Comparison of ENCODE assay signal across 9 mouse cellular contexts in the genomic region with DNA sequence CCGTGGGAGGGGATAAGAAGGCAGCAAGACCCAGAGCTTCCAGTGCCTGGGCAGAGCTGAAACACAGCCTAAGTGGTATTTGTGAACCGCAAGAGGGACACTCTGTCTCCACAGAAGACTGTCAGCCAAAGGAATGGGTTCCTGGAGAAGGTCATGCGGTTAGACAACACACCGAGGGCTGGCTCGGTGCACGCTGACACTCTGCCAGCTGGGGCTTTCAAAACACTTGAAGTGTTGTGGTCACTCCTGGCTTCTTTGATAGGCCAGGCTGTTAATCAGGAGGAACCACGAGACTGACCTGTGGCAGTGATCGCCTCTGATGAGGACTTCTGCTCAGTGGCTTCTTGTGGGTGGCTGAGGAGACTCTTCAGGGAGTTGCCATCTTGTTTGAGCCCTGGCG. TPM values are rescaled to one million over a fixed set of nuclear protein-coding genes. Genes with fewer than 3 reads are reported as not detected.
DNase-seq lines count a peak whose midpoint lies in the region; ATAC-seq lines count a peak whose summit lies in the region.
"Had no signal": no experiment of that assay in that cellular context is flagged by ENCODE, and none has a peak within 500 bp of the region (broad histone marks: within the 10 kb centered on the region; RNA-seq: fewer than 3 reads in every experiment).

No protein-coding gene starts in this region.

- H3K9ac ChIP-seq in kidney, embryonic 15.5 days, result no peak overlapping the region
- H3K9ac ChIP-seq in kidney, embryonic 14.5 days (ENCODE audit: low read depth, low read length), result no peak overlapping the region

- no peak overlapping the region for H3K27ac ChIP-seq in kidney, embryonic 15.5 days
- no peak overlapping the region for H3K27ac ChIP-seq in kidney, embryonic 14.5 days (ENCODE audit: low read depth, low read length)

- DNase-seq in lung, adult 18-20 months, result peak; percentile 75 to 85
- DNase-seq in lung, postnatal 10 days, result no peak
- peak; percentile 62 for DNase-seq in ovary, postnatal 36 days (ENCODE audit: low spot score)
- no peak for DNase-seq in yolk sac, embryonic 10.5 days (ENCODE audit: low spot score)
- DNase-seq: kidney, adult 11 months had no signal

- no peak overlapping the region for H3K4me2 ChIP-seq in kidney, embryonic 15.5 days
- H3K4me2 ChIP-seq in kidney, embryonic 14.5 days (replicated peaks; ENCODE audit: low read depth, low read length), result no peak overlapping the region

- no peaks in the 10 kb centered on the region for H3K9me3 ChIP-seq in kidney, embryonic 15.5 days (replicated peaks)
- no peaks in the 10 kb centered on the region; the same call in 1 of the 2 replicates for H3K9me3 ChIP-seq in kidney, embryonic 14.5 days (ENCODE audit: control insufficient read depth, low read length)

- H3K27me3 ChIP-seq in kidney, embryonic 15.5 days, result peaks cover 6% of the 10 kb centered on the region; the same call in 1 of the 2 replicates
- no peaks in the 10 kb centered on the region for H3K27me3 ChIP-seq in kidney, embryonic 14.5 days (ENCODE audit: control insufficient read depth, insufficient read depth, low read length)

- H3K4me3 ChIP-seq in kidney, embryonic 15.5 days (replicated peaks), result no peak overlapping the region
- no peak overlapping the region for H3K4me3 ChIP-seq in kidney, embryonic 14.5 days (ENCODE audit: low read length)

- ATAC-seq in common myeloid progenitor, adult 5-6 weeks (replicated peaks; ENCODE audit: low read depth, poor library complexity, severe bottlenecking), result peak; percentile 89
- ATAC-seq in hematopoietic stem cell, adult 5-6 weeks (replicated peaks in 1 of 2; ENCODE audit: insufficient read depth in 1 of 2, low FRiP score in 2 of 2, low TSS enrichment in 1 of 2, low read depth in 1 of 2, poor library complexity in 2 of 2, severe bottlenecking in 2 of 2), result peak; percentile 81 to 86
- ATAC-seq in kidney, embryonic 15.5 days (replicated peaks; ENCODE audit: low FRiP score), result no peak
- no peak for ATAC-seq in kidney, embryonic 14.5 days (ENCODE audit: low FRiP score, low TSS enrichment)

- 58% methylated on average over 9 of the region's 9 CpGs for WGBS in kidney, embryonic 15.5 days
- WGBS in kidney, embryonic 14.5 days, result 68% methylated on average over 9 of the region's 9 CpGs

- no peaks in the 10 kb centered on the region for H3K4me1 ChIP-seq in kidney, embryonic 15.5 days
- H3K4me1 ChIP-seq in kidney, embryonic 14.5 days (ENCODE audit: control insufficient read depth, insufficient read depth, low read length), result no peaks in the 10 kb centered on the region

- no peaks in the 10 kb centered on the region for H3K36me3 ChIP-seq in kidney, embryonic 15.5 days
- H3K36me3 ChIP-seq in kidney, embryonic 14.5 days (ENCODE audit: control insufficient read depth, insufficient read depth, low read length), result no peaks in the 10 kb centered on the region

RNA-seq across cellular contexts. Expression of gene Tut7, which starts 30.5 kb away (rescaled TPM):
- 216 and 219 TPM in 2 replicates for total RNA-seq in common myeloid progenitor, adult 5-6 weeks (2017)
- 207 and 246 TPM in 2 replicates for total RNA-seq in hematopoietic stem cell, adult 5-6 weeks (2017)
- polyA plus RNA-seq in kidney, embryonic 15.5 days (2015; fragmentation: Nextera tagmentation; extraction: Ambion mirVana), result 48.1 and 48.9 TPM in 2 replicates
- polyA plus RNA-seq in kidney, embryonic 14.5 days (2014; fragmentation: Nextera tagmentation; extraction: Ambion mirVana), result 23.6 and 43.9 TPM in 2 replicates

Comparison
In these comparisons a context has a peak if more than half of its experiments do, and no peak if none do; other contexts are left out.
1. DNase-seq: peak in lung, adult 18-20 months (2 of 2) and ovary, postnatal 36 days (single experiment); none in lung, postnatal 10 days (single experiment) and yolk sac, embryonic 10.5 days (single experiment).
2. ATAC-seq: peak in common myeloid progenitor, adult 5-6 weeks (single experiment) and hematopoietic stem cell, adult 5-6 weeks (2 of 2); none in kidney, embryonic 15.5 days (single experiment) and kidney, embryonic 14.5 days (single experiment).